Mouse (Mus musculus): ENCODE data around the gene Sec14l1.

Gene Sec14l1

GRCm38 (mm10) chr11:117088271-117088991 is 26.5 kb upstream of the Sec14l1 start:
- no peak for DNase-seq (ENCODE audit: low spot score)

- DNase-seq (ENCODE audit: low spot score): no peak
Observed at GRCm38 (mm10) chr11:117089673-117090419, 25.1 kb upstream of the Sec14l1 start.

GRCm38 (mm10) chr11:117091406-117091805 is 23.6 kb upstream of the Sec14l1 start:
- no peak for DNase-seq (ENCODE audit: low spot score)

GRCm38 (mm10) chr11:117091845-117092244 is 23.1 kb upstream of the Sec14l1 start:
- no peak for DNase-seq (ENCODE audit: low spot score)

GRCm38 (mm10) chr11:117092711-117093110 is 22.3 kb upstream of the Sec14l1 start:
- DNase-seq (ENCODE audit: low spot score): no peak

GRCm38 (mm10) chr11:117093900-117094552 is 20.9 kb upstream of the Sec14l1 start:
- DNase-seq (ENCODE audit: low spot score): no peak

GRCm38 (mm10) chr11:117094646-117095045 is 20.3 kb upstream of the Sec14l1 start:
- no peak for DNase-seq (ENCODE audit: low spot score)

- DNase-seq (ENCODE audit: low spot score): no peak
Observed at GRCm38 (mm10) chr11:117097021-117097420, 17.9 kb upstream of the Sec14l1 start.

- no peak for DNase-seq (ENCODE audit: low spot score)
Observed at GRCm38 (mm10) chr11:117098155-117098554, 16.8 kb upstream of the Sec14l1 start.

- DNase-seq (ENCODE audit: low spot score): no peak
Observed at GRCm38 (mm10) chr11:117098784-117099183, 16.2 kb upstream of the Sec14l1 start.

GRCm38 (mm10) chr11:117099372-117099771 is 15.6 kb upstream of the Sec14l1 start:
- DNase-seq (ENCODE audit: low spot score): no peak

- no peak for DNase-seq (ENCODE audit: low spot score)
Observed at GRCm38 (mm10) chr11:117101351-117101921, 13.5 kb upstream of the Sec14l1 start.

GRCm38 (mm10) chr11:117101925-117102717 is 12.8 kb upstream of the Sec14l1 start:
- DNase-seq (ENCODE audit: low spot score): no peak

GRCm38 (mm10) chr11:117103523-117103922 is 11.4 kb upstream of the Sec14l1 start:
- DNase-seq (ENCODE audit: low spot score): no peak

- DNase-seq (ENCODE audit: low spot score): no peak
Observed at GRCm38 (mm10) chr11:117104044-117104757, 10.8 kb upstream of the Sec14l1 start.

GRCm38 (mm10) chr11:117105315-117105714 is 9.7 kb upstream of the Sec14l1 start:
- DNase-seq (ENCODE audit: low spot score): no peak

- DNase-seq (ENCODE audit: low spot score): no peak
Observed at GRCm38 (mm10) chr11:117105850-117106249, 9.1 kb upstream of the Sec14l1 start.

- no peak for DNase-seq (ENCODE audit: low spot score)
Observed at GRCm38 (mm10) chr11:117106633-117107334, 8.2 kb upstream of the Sec14l1 start.

GRCm38 (mm10) chr11:117107837-117108236 is 7.1 kb upstream of the Sec14l1 start:
- DNase-seq (ENCODE audit: low spot score): no peak

GRCm38 (mm10) chr11:117108595-117108994 is 6.4 kb upstream of the Sec14l1 start:
- DNase-seq (ENCODE audit: low spot score): no peak

Data from c-Kit-positive CD71-positive TER-119-positive erythroid progenitor cells, embryonic 14.5 days (primary cell).